Mouse (Mus musculus) granulocyte monocyte progenitor cell, adult 5-6 weeks (primary cell): ENCODE measurements around the gene Ptpru. TPM values are rescaled to one million over a fixed set of nuclear protein-coding genes. Genes with fewer than 3 reads are reported as not detected.
"Not testable (repeated sequence)": the region's sequence is repeated elsewhere in the genome, so short reads cannot be mapped to it uniquely, and the experiment has no call there.

ENCODE experiments used
- ATAC-seq: replicated peaks from 2 replicates; pipeline ENCODE4 v1.8.0; 2016; ENCODE audit warnings: mild to moderate bottlenecking, moderate TSS enrichment, inconsistent platforms; ENCODE audit not compliant: poor library complexity, severe bottlenecking
- total RNA-seq, 2 experiments: library from RNA; stranded (forward) in 1 of 2; stranded (reverse) in 1 of 2; fragments of 200-712, 200-1000 nt in 1 of 2; fragments of >200 nt in 1 of 2; fragmentation: Nextera tagmentation in 1 of 2; gene quantifications; 2 replicates each; pipeline ENCODE4 v1.2.3; 2014 to 2017

The Ptpru gene
- total RNA-seq, 2 experiments from 2014 or later, result 4.2 to 7.7 TPM

GRCm38 (mm10) chr4:131836891-131837491 lies 1.1 kb downstream of the Ptpru start:
- ATAC-seq, result peak; percentile 52

GRCm38 (mm10) chr4:131836351-131836881 lies 1.7 kb downstream of the Ptpru start:
- peak; percentile 23 for ATAC-seq

GRCm38 (mm10) chr4:131833971-131834609 lies 4.0 kb downstream of the Ptpru start:
- no peak for ATAC-seq

- ATAC-seq, result no peak
Observed at GRCm38 (mm10) chr4:131832759-131833407, 5.2 kb downstream of the Ptpru start.

GRCm38 (mm10) chr4:131831546-131832045 lies 6.5 kb downstream of the Ptpru start:
- ATAC-seq, result no peak

GRCm38 (mm10) chr4:131829123-131829522 lies 9.0 kb downstream of the Ptpru start:
- no peak for ATAC-seq

GRCm38 (mm10) chr4:131826905-131827304 lies 11.2 kb downstream of the Ptpru start:
- no peak for ATAC-seq

- ATAC-seq, result peak; percentile 78
Observed at GRCm38 (mm10) chr4:131825830-131826229, 12.3 kb downstream of the Ptpru start.

- ATAC-seq, result no peak
Observed at GRCm38 (mm10) chr4:131824939-131825338, 13.1 kb downstream of the Ptpru start.

- no peak for ATAC-seq
Observed at GRCm38 (mm10) chr4:131822583-131822982, 15.5 kb downstream of the Ptpru start.

GRCm38 (mm10) chr4:131821161-131821731 lies 16.8 kb downstream of the Ptpru start:
- ATAC-seq, result no peak

- ATAC-seq, result no peak
Observed at GRCm38 (mm10) chr4:131818926-131819325, 19.2 kb downstream of the Ptpru start.

- no peak for ATAC-seq
Observed at GRCm38 (mm10) chr4:131815774-131816173, 22.3 kb downstream of the Ptpru start.

- no peak for ATAC-seq
Observed at GRCm38 (mm10) chr4:131814869-131815268, 23.2 kb downstream of the Ptpru start.

GRCm38 (mm10) chr4:131813798-131814197 lies 24.3 kb downstream of the Ptpru start:
- no peak for ATAC-seq

GRCm38 (mm10) chr4:131812458-131812857 lies 25.6 kb downstream of the Ptpru start:
- no peak for ATAC-seq

- no peak for ATAC-seq
Observed at GRCm38 (mm10) chr4:131805255-131805654, 32.8 kb downstream of the Ptpru start.

- not testable (repeated sequence) for ATAC-seq
Observed at GRCm38 (mm10) chr4:131804732-131805131, 33.4 kb downstream of the Ptpru start.

- no peak for ATAC-seq
Observed at GRCm38 (mm10) chr4:131803846-131804245, 34.2 kb downstream of the Ptpru start.

GRCm38 (mm10) chr4:131798968-131799367 lies 39.1 kb downstream of the Ptpru start:
- no peak for ATAC-seq

GRCm38 (mm10) chr4:131797920-131798319 lies 40.2 kb downstream of the Ptpru start:
- ATAC-seq, result no peak
